Mouse (Mus musculus): ENCODE data around the gene Nt5c3b. TPM values are rescaled to one million over a fixed set of nuclear protein-coding genes. Genes with fewer than 3 reads are reported as not detected.

Nt5c3b gene
- polyA plus RNA-seq, 2 experiments: 138 to 140 TPM

- H3K4me1 ChIP-seq (ENCODE audit: control insufficient read depth, insufficient read depth, low read length): peaks cover 32% of the 10 kb centered on the region
- WGBS: under 1% methylated on average over 24 of the region's 31 CpGs
- DNase-seq (ENCODE audit: low spot score): peak; percentile 81
These were observed 26.4 kb downstream of the Nt5c3b start, which contains the start of gene Fkbp10 for GRCm38 (mm10) chr11:100414914-100415822. TSS of gene Fkbp10 (plus strand) at chr11:100415697.

GRCm38 (mm10) chr11:100414021-100414913 is 27.3 kb downstream of the Nt5c3b start, which contains the start of gene P3h4:
TSS of gene P3h4 (minus strand) at chr11:100414836.
- Histone ChIP-seq H3K4me3 (replicated peaks; ENCODE audit: low read length) (peak within 1 kb of the TSS; percentile 77), H3K4me1 (ENCODE audit: control insufficient read depth, insufficient read depth, low read length) (peaks cover 32% of the 10 kb centered on the region), H3K9me3 (ENCODE audit: control insufficient read depth, low read length) (no peaks in the 10 kb centered on the region), H3K27ac (replicated peaks; ENCODE audit: low read depth, low read length) (peak within 1 kb of the TSS; percentile 95), H3K4me2 (replicated peaks; ENCODE audit: low read depth, low read length, severe bottlenecking) (peak within 1 kb of the TSS; percentile 81), H3K36me3 (ENCODE audit: control insufficient read depth, insufficient read depth, low read length) (peaks cover 37% of the 10 kb centered on the region), H3K27me3 (ENCODE audit: control insufficient read depth, insufficient read depth, low read length) (no peaks in the 10 kb centered on the region), H3K9ac (ENCODE audit: low read depth, low read length, severe bottlenecking) (peak within 1 kb of the TSS; percentile 85)
- ATAC-seq (ENCODE audit: low FRiP score, low read depth): peak; percentile 94
- WGBS: under 1% methylated on average over 61 of the region's 93 CpGs
- no peak for TF ChIP-seq POLR2A (IDR thresholded peaks at IDR 0.05; ENCODE audit: borderline replicate concordance, extremely low read depth, insufficient read depth, insufficient read length)
- peak; percentile 95 for DNase-seq (ENCODE audit: low spot score)

More at GRCm38 (mm10) chr11:100414914-100415822, 26.4 kb downstream of the Nt5c3b start, which contains the start of gene Fkbp10:
- Histone ChIP-seq H3K4me2 (replicated peaks; ENCODE audit: low read depth, low read length, severe bottlenecking) (peak within 1 kb of the TSS; percentile 81), H3K27ac (replicated peaks; ENCODE audit: low read depth, low read length) (peak within 1 kb of the TSS; percentile 95), H3K27me3 (ENCODE audit: control insufficient read depth, insufficient read depth, low read length) (no peaks in the 10 kb centered on the region), H3K9ac (ENCODE audit: low read depth, low read length, severe bottlenecking) (peak within 1 kb of the TSS; percentile 85), H3K36me3 (ENCODE audit: control insufficient read depth, insufficient read depth, low read length) (peaks cover 30% of the 10 kb centered on the region), H3K4me3 (replicated peaks; ENCODE audit: low read length) (peak within 1 kb of the TSS; percentile 77), H3K9me3 (ENCODE audit: control insufficient read depth, low read length) (no peaks in the 10 kb centered on the region)
- TF ChIP-seq POLR2A (IDR thresholded peaks at IDR 0.05; ENCODE audit: borderline replicate concordance, extremely low read depth, insufficient read depth, insufficient read length): 0 out of 2 replicates have a peak, but pooled peaks have one; percentile 56
- ATAC-seq (ENCODE audit: low FRiP score, low read depth): peak; percentile 68

GRCm38 (mm10) chr11:100413541-100413940 is 28.1 kb downstream of the Nt5c3b start:
- peaks cover 39% of the 10 kb centered on the region for H3K36me3 ChIP-seq (ENCODE audit: control insufficient read depth, insufficient read depth, low read length)
- no peak for TF ChIP-seq POLR2A (IDR thresholded peaks at IDR 0.05; ENCODE audit: borderline replicate concordance, extremely low read depth, insufficient read depth, insufficient read length)
- peak overlapping the region; percentile 77 for H3K4me3 ChIP-seq (replicated peaks; ENCODE audit: low read length)
- H3K4me1 ChIP-seq (ENCODE audit: control insufficient read depth, insufficient read depth, low read length): peaks cover 32% of the 10 kb centered on the region
- H3K9ac ChIP-seq (ENCODE audit: low read depth, low read length, severe bottlenecking): peak overlapping the region; percentile 85
- DNase-seq (ENCODE audit: low spot score): no peak
- no peak for ATAC-seq (ENCODE audit: low FRiP score, low read depth)
- H3K27ac ChIP-seq (replicated peaks; ENCODE audit: low read depth, low read length): peak overlapping the region; percentile 95
- WGBS: 52% methylated on average over 11 of the region's 11 CpGs
- no peaks in the 10 kb centered on the region for H3K27me3 ChIP-seq (ENCODE audit: control insufficient read depth, insufficient read depth, low read length)
- H3K4me2 ChIP-seq (replicated peaks; ENCODE audit: low read depth, low read length, severe bottlenecking): peak overlapping the region; percentile 81
- H3K9me3 ChIP-seq (ENCODE audit: control insufficient read depth, low read length): no peaks in the 10 kb centered on the region

- peak overlapping the region; percentile 77; the same call in 1 of the 2 replicates for H3K4me3 ChIP-seq (replicated peaks; ENCODE audit: low read length)
- H3K4me2 ChIP-seq (replicated peaks; ENCODE audit: low read depth, low read length, severe bottlenecking): peak overlapping the region; percentile 81; the same call in 1 of the 2 replicates
- no peaks in the 10 kb centered on the region for H3K9me3 ChIP-seq (ENCODE audit: control insufficient read depth, low read length)
- peak overlapping the region; percentile 85 for H3K9ac ChIP-seq (ENCODE audit: low read depth, low read length, severe bottlenecking)
- WGBS: 80% methylated on average over 11 of the region's 11 CpGs
- DNase-seq (ENCODE audit: low spot score) (no peak), ATAC-seq (ENCODE audit: low FRiP score, low read depth) (no peak)
- no peak overlapping the region for H3K27ac ChIP-seq (replicated peaks; ENCODE audit: low read depth, low read length)
- peaks cover 24% of the 10 kb centered on the region for H3K4me1 ChIP-seq (ENCODE audit: control insufficient read depth, insufficient read depth, low read length)
- no peaks in the 10 kb centered on the region for H3K27me3 ChIP-seq (ENCODE audit: control insufficient read depth, insufficient read depth, low read length)
- TF ChIP-seq POLR2A (IDR thresholded peaks at IDR 0.05; ENCODE audit: borderline replicate concordance, extremely low read depth, insufficient read depth, insufficient read length): no peak
- H3K36me3 ChIP-seq (ENCODE audit: control insufficient read depth, insufficient read depth, low read length): peaks cover 52% of the 10 kb centered on the region
These were observed 29.9 kb downstream of the Nt5c3b start for GRCm38 (mm10) chr11:100411736-100412135.

GRCm38 (mm10) chr11:100409686-100410085 is 31.9 kb downstream of the Nt5c3b start:
- no peak overlapping the region for H3K9ac ChIP-seq (ENCODE audit: low read depth, low read length, severe bottlenecking)
- peaks cover 52% of the 10 kb centered on the region for H3K36me3 ChIP-seq (ENCODE audit: control insufficient read depth, insufficient read depth, low read length)

More at GRCm38 (mm10) chr11:100409686-100410085, 31.9 kb downstream of the Nt5c3b start:
- ATAC-seq (ENCODE audit: low FRiP score, low read depth) (no peak), DNase-seq (ENCODE audit: low spot score) (no peak)
- no peak overlapping the region for H3K4me2 ChIP-seq (replicated peaks; ENCODE audit: low read depth, low read length, severe bottlenecking)
- TF ChIP-seq POLR2A (IDR thresholded peaks at IDR 0.05; ENCODE audit: borderline replicate concordance, extremely low read depth, insufficient read depth, insufficient read length): no peak
- 71% methylated on average over 3 of the region's 3 CpGs for WGBS
- no peaks in the 10 kb centered on the region for H3K9me3 ChIP-seq (ENCODE audit: control insufficient read depth, low read length)
- H3K4me1 ChIP-seq (ENCODE audit: control insufficient read depth, insufficient read depth, low read length): peaks cover 22% of the 10 kb centered on the region
- H3K27me3 ChIP-seq (ENCODE audit: control insufficient read depth, insufficient read depth, low read length): no peaks in the 10 kb centered on the region
- no peak overlapping the region for H3K27ac ChIP-seq (replicated peaks; ENCODE audit: low read depth, low read length)
- H3K4me3 ChIP-seq (replicated peaks; ENCODE audit: low read length): no peak overlapping the region

Measured in limb, embryonic 14.5 days (tissue).